In genomic region chr11:57682589-57682988, GRCm38 (mm10) we compare ENCODE assay signal across 19 mouse cellular contexts. TPM values are rescaled to one million over a fixed set of nuclear protein-coding genes. Genes with fewer than 3 reads are reported as not detected.
DNase-seq lines count a peak whose midpoint lies in the region; ATAC-seq and TF ChIP-seq lines count a peak whose summit lies in the region.
"Had no signal": no experiment of that assay in that cellular context is flagged by ENCODE, and none has a peak within 500 bp of the region (broad histone marks: within the 10 kb centered on the region; RNA-seq: fewer than 3 reads in every experiment).

No protein-coding gene starts in this region.

- no peak for TF ChIP-seq EP300 in stomach, postnatal 0 days (optimal IDR thresholded peaks at IDR 0.05)

- ATAC-seq in embryonic facial prominence, embryonic 12.5 days (ENCODE audit: insufficient number of reproducible peaks, insufficient read depth, low FRiP score, low TSS enrichment) = 0 out of 2 replicates have a peak, but pooled peaks have one; percentile 17
- peak; percentile 33; the same call in 1 of the 2 replicates for ATAC-seq in stomach, postnatal 0 days (ENCODE audit: low FRiP score, low TSS enrichment)
- ATAC-seq: forebrain, embryonic 15.5 days had no signal

- H3K4me2 ChIP-seq in embryonic facial prominence, embryonic 12.5 days (replicated peaks) = no peak overlapping the region
- H3K4me2 ChIP-seq in stomach, postnatal 0 days (replicated peaks; ENCODE audit: low read depth) = no peak overlapping the region
- H3K4me2 ChIP-seq: embryonic facial prominence, embryonic 13.5 days; forebrain, embryonic 15.5 days; liver, embryonic 11.5 days; neural tube, embryonic 12.5 days had no signal

- H3K36me3 ChIP-seq in embryonic facial prominence, embryonic 12.5 days = no peaks in the 10 kb centered on the region
- no peaks in the 10 kb centered on the region for H3K36me3 ChIP-seq in stomach, postnatal 0 days (ENCODE audit: control insufficient read depth, insufficient read depth, low read length)
- peaks cover 5% of the 10 kb centered on the region; the same call in 1 of the 2 replicates for H3K36me3 ChIP-seq in heart, embryonic 10.5 days
- H3K36me3 ChIP-seq: forebrain, embryonic 15.5 days; neural tube, embryonic 12.5 days had no signal

- no peaks in the 10 kb centered on the region for H3K27me3 ChIP-seq in embryonic facial prominence, embryonic 12.5 days
- H3K27me3 ChIP-seq in stomach, postnatal 0 days (ENCODE audit: control insufficient read depth, insufficient read depth, low read length) = no peaks in the 10 kb centered on the region
- no peaks in the 10 kb centered on the region for H3K27me3 ChIP-seq in heart, embryonic 10.5 days (ENCODE audit: insufficient read depth, poor library complexity, severe bottlenecking)
- H3K27me3 ChIP-seq: embryonic facial prominence, embryonic 13.5 days; forebrain, embryonic 15.5 days had no signal

- no peak overlapping the region for H3K9ac ChIP-seq in embryonic facial prominence, embryonic 12.5 days
- H3K9ac ChIP-seq in stomach, postnatal 0 days (ENCODE audit: low read length) = no peak overlapping the region
- H3K9ac ChIP-seq: embryonic facial prominence, embryonic 13.5 days; forebrain, embryonic 15.5 days; neural tube, embryonic 12.5 days had no signal

- no peak for TF ChIP-seq CTCF in gastrocnemius, adult 2 months (IDR thresholded peaks at IDR 0.05)
- no peak for TF ChIP-seq CTCF in stomach, postnatal 0 days (IDR thresholded peaks at IDR 0.05; ENCODE audit: low read depth)

- H3K4me3 ChIP-seq in gastrocnemius, adult 2 months = no peak overlapping the region
- no peak overlapping the region for H3K4me3 ChIP-seq in embryonic facial prominence, embryonic 12.5 days
- no peak overlapping the region for H3K4me3 ChIP-seq in stomach, postnatal 0 days (ENCODE audit: low read depth, low read length)
- H3K4me3 ChIP-seq in heart, embryonic 10.5 days = no peak overlapping the region
- H3K4me3 ChIP-seq: embryonic facial prominence, embryonic 13.5 days; forebrain, embryonic 15.5 days; layer of hippocampus, adult 2 months; neural tube, embryonic 12.5 days had no signal

- 52% methylated on average over 7 of the region's 7 CpGs for WGBS in embryonic facial prominence, embryonic 12.5 days
- 27% methylated on average over 7 of the region's 7 CpGs for WGBS in stomach, postnatal 0 days
- WGBS in heart, embryonic 10.5 days = 58% methylated on average over 7 of the region's 7 CpGs

- no peak for DNase-seq in gastrocnemius, adult 2 months
- no peak for DNase-seq in gastrocnemius, adult 18-20 months (ENCODE audit: low spot score)
- peak; percentile 49 for DNase-seq in retina, adult 2 months (ENCODE audit: low read depth, low spot score)
- no peak for DNase-seq in stomach, postnatal 0 days (ENCODE audit: low spot score)
- no peak for DNase-seq in heart, embryonic 10.5 days (ENCODE audit: low spot score)
- no peak for DNase-seq in neural tube, embryonic 10.5 days (ENCODE audit: extremely low spot score, low spot score)
- DNase-seq: adrenal gland, postnatal 25 days; cerebellum, adult 11-12 months; cerebellum, postnatal 14 days; gastrocnemius, postnatal 36 days; kidney, adult 18-20 months; lung, adult 18-20 months; lung, postnatal 36 days had no signal

- no peaks in the 10 kb centered on the region for H3K9me3 ChIP-seq in embryonic facial prominence, embryonic 12.5 days
- no peaks in the 10 kb centered on the region for H3K9me3 ChIP-seq in stomach, postnatal 0 days (ENCODE audit: control insufficient read depth, low read length)
- no peaks in the 10 kb centered on the region for H3K9me3 ChIP-seq in heart, embryonic 10.5 days
- H3K9me3 ChIP-seq: embryonic facial prominence, embryonic 13.5 days; forebrain, embryonic 15.5 days; neural tube, embryonic 12.5 days had no signal

- intact Hi-C loops in gastrocnemius, adult 2 months (cut with DNase I) = no loop called here

- peak overlapping the region; percentile 12; the same call in 1 of the 2 replicates for H3K27ac ChIP-seq in gastrocnemius, adult 2 months
- no peak overlapping the region for H3K27ac ChIP-seq in embryonic facial prominence, embryonic 12.5 days
- H3K27ac ChIP-seq in stomach, postnatal 0 days (replicated peaks) = no peak overlapping the region
- no peak overlapping the region for H3K27ac ChIP-seq in heart, embryonic 10.5 days
- H3K27ac ChIP-seq: embryonic facial prominence, embryonic 13.5 days; forebrain, embryonic 15.5 days; layer of hippocampus, adult 2 months; neural tube, embryonic 12.5 days had no signal

- peaks cover 31% of the 10 kb centered on the region for H3K4me1 ChIP-seq in embryonic facial prominence, embryonic 12.5 days
- no peaks in the 10 kb centered on the region for H3K4me1 ChIP-seq in stomach, postnatal 0 days (replicated peaks; ENCODE audit: control insufficient read depth, insufficient read depth)
- H3K4me1 ChIP-seq in heart, embryonic 10.5 days = peaks cover 75% of the 10 kb centered on the region

RNA-seq across cellular contexts. Expression of gene Galnt10, which starts 37.3 kb away (rescaled TPM):
- 1 to 10 TPM; 5.1 to 6.4 TPM for total RNA-seq in gastrocnemius, adult 2 months (2021)
- 1 to 10 TPM; 4.0 to 4.2 TPM for total RNA-seq in gastrocnemius, adult 18-20 months (2021)
- polyA plus RNA-seq in embryonic facial prominence, embryonic 12.5 days (2016; fragmentation: Nextera tagmentation; extraction: Ambion mirVana) = 34.3 and 36.2 TPM in 2 replicates
- 8.8 and 9.6 TPM in 2 replicates for polyA plus RNA-seq in stomach, postnatal 0 days (2015; fragmentation: Nextera tagmentation; extraction: Ambion mirVana)
- 16.6 and 20.7 TPM in 2 replicates for polyA plus RNA-seq in heart, embryonic 10.5 days (2016; fragmentation: Nextera tagmentation; extraction: Ambion mirVana)
